Mouse (Mus musculus) granulocyte monocyte progenitor cell, adult 5-6 weeks (primary cell): Measurements from ENCODE around the gene Kcnh2. TPM values are rescaled to one million over a fixed set of nuclear protein-coding genes. Genes with fewer than 3 reads are reported as not detected.

Experiments used
- ATAC-seq: replicated peaks from 2 replicates; pipeline ENCODE4 v1.8.0; 2016; ENCODE audit warnings: mild to moderate bottlenecking, moderate TSS enrichment, inconsistent platforms; ENCODE audit not compliant: poor library complexity, severe bottlenecking
- total RNA-seq, 2 experiments: library from RNA; stranded (forward) in 1 of 2; stranded (reverse) in 1 of 2; fragments of 200-712, 200-1000 nt in 1 of 2; fragments of >200 nt in 1 of 2; fragmentation: Nextera tagmentation in 1 of 2; gene quantifications; 2 replicates each; pipeline ENCODE4 v1.2.3; 2014 to 2017

Kcnh2 gene
- total RNA-seq, 2 experiments from 2014 or later: not detected

GRCm38 (mm10) chr5:24348546-24348945, 2.9 kb downstream of the Kcnh2 start:
- peak; percentile 13; the same call in 1 of the 2 replicates for ATAC-seq

- ATAC-seq: peak; percentile 78
These were observed 3.3 kb downstream of the Kcnh2 start for GRCm38 (mm10) chr5:24348128-24348527.

GRCm38 (mm10) chr5:24347186-24347875, 4.1 kb downstream of the Kcnh2 start:
- no peak for ATAC-seq

- no peak for ATAC-seq
These were observed 5.1 kb downstream of the Kcnh2 start for GRCm38 (mm10) chr5:24346313-24346712.

- ATAC-seq: no peak
These were observed 6.8 kb downstream of the Kcnh2 start for GRCm38 (mm10) chr5:24344477-24345051.

GRCm38 (mm10) chr5:24343977-24344436, 7.4 kb downstream of the Kcnh2 start:
- no peak for ATAC-seq

- no peak for ATAC-seq
These were observed 8.0 kb downstream of the Kcnh2 start for GRCm38 (mm10) chr5:24343379-24343778.

DNA sequence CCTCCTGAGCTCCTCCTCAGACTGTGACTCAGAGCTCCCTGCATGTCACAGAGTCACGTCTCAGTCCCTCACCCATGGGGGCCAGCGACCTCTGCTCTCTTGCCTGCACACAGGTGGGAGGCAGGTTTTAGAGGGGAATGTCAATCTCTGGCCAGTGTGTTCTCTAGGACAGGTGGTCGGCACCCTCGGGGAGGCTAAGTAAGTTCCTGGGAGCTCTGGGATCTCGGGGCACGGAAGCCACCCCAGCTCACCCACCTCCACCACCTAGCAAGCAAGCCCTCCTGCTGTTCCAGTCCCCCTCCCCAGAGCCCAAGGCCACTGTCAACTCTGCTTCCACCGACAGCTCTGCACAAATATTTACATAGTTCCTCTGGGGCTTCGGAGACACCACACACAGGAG, 8.4 kb downstream of the Kcnh2 start:
- ATAC-seq: no peak

- ATAC-seq: no peak
These were observed 9.0 kb downstream of the Kcnh2 start for GRCm38 (mm10) chr5:24342205-24342963.

GRCm38 (mm10) chr5:24337821-24338220, 13.6 kb downstream of the Kcnh2 start:
- ATAC-seq: peak; percentile 21

GRCm38 (mm10) chr5:24337366-24337765, 14.0 kb downstream of the Kcnh2 start:
- no peak; the same call in 1 of the 2 replicates for ATAC-seq

- ATAC-seq: peak; percentile 65
These were observed 15.4 kb downstream of the Kcnh2 start for GRCm38 (mm10) chr5:24335888-24336511.

GRCm38 (mm10) chr5:24334749-24335148, 16.7 kb downstream of the Kcnh2 start:
- ATAC-seq: no peak

DNA sequence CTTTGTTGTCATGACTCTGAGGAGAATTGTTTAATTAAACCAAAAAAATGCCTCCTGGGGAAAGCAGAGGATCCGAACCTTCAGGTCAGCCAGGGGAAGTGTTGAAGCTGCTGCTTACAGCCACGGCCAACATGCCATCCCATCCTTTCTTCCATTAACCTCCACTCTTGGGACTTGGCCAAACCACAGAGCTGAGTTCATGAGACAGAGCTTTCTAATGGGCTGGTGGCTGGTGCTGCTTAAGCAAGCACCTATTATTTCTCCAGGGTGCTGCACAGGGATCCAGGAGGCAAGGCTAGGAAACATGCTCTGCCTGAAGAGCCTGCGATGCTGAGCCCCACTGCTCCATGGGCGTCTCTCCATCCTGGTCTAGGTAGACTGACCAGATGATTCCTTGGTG, 19.0 kb downstream of the Kcnh2 start:
- no peak for ATAC-seq

GRCm38 (mm10) chr5:24329965-24330298, 21.5 kb downstream of the Kcnh2 start:
- no peak for ATAC-seq

DNA sequence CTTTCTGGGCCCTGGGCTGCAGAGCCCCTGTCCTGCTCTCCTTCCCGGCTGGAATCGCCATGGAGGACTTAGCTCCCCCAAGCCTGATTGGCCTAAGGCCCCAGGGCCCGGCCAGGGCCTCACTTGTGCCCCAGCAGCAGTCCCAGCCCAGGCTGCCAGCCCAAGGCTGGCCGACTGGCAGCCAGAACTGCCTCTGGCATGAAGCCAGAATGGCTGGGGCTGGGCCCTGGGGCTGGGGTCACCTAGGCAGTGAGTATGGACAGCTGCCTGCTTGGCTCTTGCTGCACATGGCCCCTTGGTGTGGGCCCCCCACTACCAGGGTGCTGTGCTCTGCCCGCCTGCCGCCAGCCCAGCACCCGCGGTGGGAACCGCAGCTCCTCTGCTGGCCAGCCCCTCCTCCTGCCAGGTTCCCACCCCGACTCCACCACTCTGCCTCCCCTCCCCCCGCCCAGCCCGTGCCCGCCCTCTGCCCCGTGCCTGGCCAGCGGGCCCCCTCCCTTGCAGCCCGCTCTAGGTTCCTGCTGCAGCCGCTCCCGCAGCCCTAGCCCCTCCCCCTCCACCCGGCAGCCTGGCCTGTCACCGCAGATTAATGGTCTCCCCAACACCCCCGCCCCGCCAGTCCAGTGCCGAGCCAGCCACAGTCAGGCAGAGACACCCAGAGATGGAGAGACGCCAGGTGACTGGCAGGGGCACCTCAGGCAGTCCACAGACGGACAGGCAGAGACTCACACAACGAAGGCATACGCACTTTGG, 22.0 kb downstream of the Kcnh2 start:
- ATAC-seq: peak; percentile 65

- ATAC-seq: no peak
These were observed 22.6 kb downstream of the Kcnh2 start for GRCm38 (mm10) chr5:24328813-24329211.

- peak; percentile 64 for ATAC-seq
These were observed 24.5 kb downstream of the Kcnh2 start for GRCm38 (mm10) chr5:24326842-24327417.

DNA sequence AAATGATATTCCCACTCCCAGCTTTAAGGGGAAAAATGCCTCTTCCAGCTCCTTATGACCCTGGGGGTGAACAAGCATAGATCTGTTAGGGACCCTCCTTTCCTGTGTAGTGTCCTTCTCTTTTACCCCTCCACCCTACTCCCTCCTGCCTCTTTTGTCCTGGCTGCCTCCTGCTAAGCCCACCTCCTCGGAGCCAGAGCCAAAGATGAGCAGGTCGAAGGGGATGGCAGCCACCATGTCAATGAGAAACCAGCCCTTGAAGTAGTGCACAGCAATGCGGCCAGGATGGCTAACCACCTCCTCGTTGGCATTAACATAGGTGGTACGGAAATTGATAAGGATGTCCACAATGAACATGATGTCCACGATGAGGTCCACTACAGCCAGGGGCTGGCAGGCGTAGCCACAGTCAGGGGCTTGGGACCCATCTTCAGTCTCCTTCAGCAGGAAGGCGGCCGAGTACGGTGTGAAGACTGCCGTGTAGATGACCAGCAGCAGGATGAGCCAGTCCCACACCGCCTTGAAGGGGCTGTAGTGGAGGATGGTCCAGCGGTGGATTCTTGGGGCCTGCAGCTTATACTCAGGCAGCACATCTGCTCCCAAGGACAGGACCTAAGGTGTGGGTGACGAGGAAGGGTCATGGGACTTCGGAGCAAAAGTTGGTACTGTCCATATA, 25.1 kb downstream of the Kcnh2 start:
- ATAC-seq: 0 out of 2 replicates have a peak, but pooled peaks have one; percentile 0
